Mouse (Mus musculus) spleen, adult 2 months (tissue): ENCODE measurements around the gene Pkd1l1.

Experiments used
- CTCF ChIP-seq: fragments of 200-500 bp; IDR thresholded peaks from 2 replicates; pipeline ENCODE4 v1.5.1; 2011; ENCODE audit warnings: mild to moderate bottlenecking, inconsistent platforms; ENCODE audit not compliant: insufficient read depth, insufficient read length, insufficient replicate concordance; ENCODE audit errors: extremely low read depth
- POLR2A ChIP-seq: fragments of 200-500 bp; IDR thresholded peaks from 2 replicates; pipeline ENCODE4 v1.6.1; 2011; ENCODE audit warnings: low read depth, low read length, inconsistent platforms

DNA sequence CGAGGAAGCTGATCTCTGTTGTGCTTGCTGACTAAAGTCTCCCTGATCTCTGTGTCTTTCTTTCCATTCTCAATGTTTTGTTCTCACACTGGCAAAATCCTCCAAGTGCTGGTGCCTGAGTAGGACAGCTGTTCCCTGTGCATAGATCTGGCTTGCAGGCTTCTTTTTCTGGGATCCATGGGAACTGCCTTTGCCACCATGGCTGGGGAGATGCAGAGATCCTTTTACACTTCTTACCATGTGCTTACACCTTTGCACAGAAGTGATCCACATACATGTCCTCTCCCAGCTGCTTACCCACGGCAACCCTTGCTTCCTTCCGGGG, 191.0 kb downstream of the Pkd1l1 start:
- TF ChIP-seq CTCF (no peak), POLR2A (no peak)
